23 mouse cellular contexts compared by ENCODE assay signal in the genomic region with DNA sequence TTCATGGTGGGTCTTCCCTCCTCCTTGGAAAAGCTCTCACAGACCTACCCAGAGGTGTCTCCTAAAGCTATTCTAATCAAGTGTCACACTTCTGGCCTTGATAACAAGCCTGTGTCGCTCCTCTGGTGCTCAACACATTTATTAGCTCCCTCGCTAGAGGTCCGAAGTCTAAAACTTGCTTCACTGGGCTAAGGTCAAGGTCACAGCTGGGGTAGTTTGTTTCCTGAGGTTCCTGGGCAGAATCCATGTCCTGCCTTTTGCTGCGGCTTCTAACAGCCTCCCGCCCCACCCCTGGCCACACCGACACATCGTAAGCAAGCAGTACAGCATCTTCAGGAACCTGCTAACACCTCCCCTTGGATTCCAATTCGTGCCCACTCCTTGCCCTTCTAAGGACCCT. TPM values are rescaled to one million over a fixed set of nuclear protein-coding genes. Genes with fewer than 3 reads are reported as not detected.
DNase-seq lines count a peak whose midpoint lies in the region; ATAC-seq and TF ChIP-seq lines count a peak whose summit lies in the region.
"Had no signal": no experiment of that assay in that cellular context is flagged by ENCODE, and none has a peak within 500 bp of the region (broad histone marks: within the 10 kb centered on the region; RNA-seq: fewer than 3 reads in every experiment).

No protein-coding gene starts in this region.

- H3K4me2 ChIP-seq in liver, embryonic 13.5 days = peak overlapping the region; percentile 94
- peak overlapping the region; percentile 82 for H3K4me2 ChIP-seq in liver, postnatal 0 days (ENCODE audit: low read depth, low read length)
- no peak overlapping the region for H3K4me2 ChIP-seq in forebrain, embryonic 11.5 days (ENCODE audit: low read depth, low read length, severe bottlenecking)
- H3K4me2 ChIP-seq: heart, embryonic 15.5 days; hindbrain, embryonic 13.5 days had no signal

- DNase-seq in liver, adult 2 months (ENCODE audit: extremely low read depth, low read depth, low spot score) = peak; percentile 91
- no peak for DNase-seq in liver
- DNase-seq in liver, embryonic 13.5 days = no peak
- DNase-seq in liver, postnatal 0 days = peak; percentile 62
- no peak for DNase-seq in forebrain, embryonic 11.5 days (ENCODE audit: low spot score)
- DNase-seq in testis, postnatal 10 days (ENCODE audit: low spot score) = no peak
- DNase-seq: adrenal gland, postnatal 10 days; B cell, adult 2 months; cerebellum, adult 11 months; cerebellum, adult 8-10 months; cerebellum, postnatal 25 days; gastrocnemius, postnatal 36 days; heart, adult 11 months; heart, postnatal 14 days had no signal

- H3K27ac ChIP-seq in liver, adult 2 months (replicated peaks; ENCODE audit: insufficient read depth, low read depth, low read length) = peak overlapping the region; percentile 84
- peak overlapping the region; percentile 100 for H3K27ac ChIP-seq in liver, embryonic 13.5 days
- peak overlapping the region; percentile 66 for H3K27ac ChIP-seq in liver, postnatal 0 days (ENCODE audit: low read depth)
- no peak overlapping the region for H3K27ac ChIP-seq in forebrain, embryonic 11.5 days (ENCODE audit: low read depth, low read length)
- H3K27ac ChIP-seq: embryonic facial prominence, embryonic 12.5 days; heart, embryonic 15.5 days; hindbrain, embryonic 13.5 days; hindbrain, postnatal 0 days had no signal

- H3K4me3 ChIP-seq in erythroblast, embryonic 14.5 days (replicated peaks) = peak overlapping the region; percentile 86
- H3K4me3 ChIP-seq in liver, adult 2 months (ENCODE audit: insufficient read depth, low read depth, low read length) = no peak overlapping the region
- H3K4me3 ChIP-seq in liver, embryonic 13.5 days (replicated peaks) = peak overlapping the region; percentile 87
- 0 out of 2 replicates have a peak overlapping the region, but pooled peaks have one; percentile 6 for H3K4me3 ChIP-seq in liver, postnatal 0 days (ENCODE audit: low read depth, low read length)
- H3K4me3 ChIP-seq in forebrain, embryonic 11.5 days (ENCODE audit: low read depth, low read length) = no peak overlapping the region
- H3K4me3 ChIP-seq: embryonic facial prominence, embryonic 12.5 days; heart, embryonic 15.5 days; hindbrain, embryonic 13.5 days had no signal

- no peaks in the 10 kb centered on the region for H3K9me3 ChIP-seq in erythroblast, embryonic 14.5 days (ENCODE audit: control insufficient read depth, low read length)
- H3K9me3 ChIP-seq in liver, embryonic 13.5 days (replicated peaks) = no peaks in the 10 kb centered on the region
- H3K9me3 ChIP-seq in liver, postnatal 0 days (ENCODE audit: low read length) = no peaks in the 10 kb centered on the region
- H3K9me3 ChIP-seq in forebrain, embryonic 11.5 days (ENCODE audit: control insufficient read depth, low read length) = no peaks in the 10 kb centered on the region
- H3K9me3 ChIP-seq: embryonic facial prominence, embryonic 12.5 days; G1E; heart, embryonic 15.5 days; hindbrain, embryonic 13.5 days had no signal

- no peak for ATAC-seq in erythroblast, adult 5-6 weeks (replicated peaks; ENCODE audit: low FRiP score, poor library complexity, severe bottlenecking)
- ATAC-seq in liver, embryonic 13.5 days (ENCODE audit: low read depth) = no peak
- ATAC-seq in liver, postnatal 0 days = no peak; the same call in 1 of the 2 replicates
- ATAC-seq in forebrain, embryonic 11.5 days (replicated peaks; ENCODE audit: low FRiP score) = no peak
- ATAC-seq: CD4-positive, CD25-positive, alpha-beta regulatory T cell, adult 4 months; forebrain, embryonic 14.5 days; hindbrain, postnatal 0 days had no signal

- H3K27me3 ChIP-seq in erythroblast, embryonic 14.5 days (ENCODE audit: control insufficient read depth) = no peaks in the 10 kb centered on the region
- no peaks in the 10 kb centered on the region for H3K27me3 ChIP-seq in liver, adult 2 months (ENCODE audit: control insufficient read depth, insufficient read depth, low read length)
- H3K27me3 ChIP-seq in liver, embryonic 13.5 days = no peaks in the 10 kb centered on the region
- no peaks in the 10 kb centered on the region for H3K27me3 ChIP-seq in liver, postnatal 0 days (ENCODE audit: insufficient read depth, low read length)
- H3K27me3 ChIP-seq in forebrain, embryonic 11.5 days (ENCODE audit: control insufficient read depth, insufficient read depth, low read length) = no peaks in the 10 kb centered on the region
- H3K27me3 ChIP-seq: embryonic facial prominence, embryonic 12.5 days; heart, embryonic 15.5 days; hindbrain, embryonic 13.5 days had no signal

- TF ChIP-seq POLR2A in liver, adult 2 months (IDR thresholded peaks at IDR 0.05; ENCODE audit: extremely low read depth, insufficient read depth, low read length) = no peak

- H3K9ac ChIP-seq in liver, adult 2 months (ENCODE audit: low read depth, low read length) = peak overlapping the region; percentile 13; the same call in 1 of the 2 replicates
- H3K9ac ChIP-seq in liver, embryonic 13.5 days = peak overlapping the region; percentile 97
- no peak overlapping the region for H3K9ac ChIP-seq in liver, postnatal 0 days (replicated peaks)
- H3K9ac ChIP-seq in forebrain, embryonic 11.5 days (ENCODE audit: low read length) = no peak overlapping the region
- H3K9ac ChIP-seq: embryonic facial prominence, embryonic 12.5 days; heart, embryonic 15.5 days; hindbrain, embryonic 13.5 days had no signal

- peaks cover 96% of the 10 kb centered on the region for H3K36me3 ChIP-seq in erythroblast, embryonic 14.5 days (ENCODE audit: control insufficient read depth)
- peaks cover 11% of the 10 kb centered on the region; the same call in 1 of the 2 replicates for H3K36me3 ChIP-seq in liver, adult 2 months (ENCODE audit: control insufficient read depth, insufficient read depth, low read length)
- H3K36me3 ChIP-seq in liver, embryonic 13.5 days = peaks cover 77% of the 10 kb centered on the region
- H3K36me3 ChIP-seq in liver, postnatal 0 days (replicated peaks; ENCODE audit: insufficient read depth, low read length) = peaks cover 49% of the 10 kb centered on the region
- H3K36me3 ChIP-seq in forebrain, embryonic 11.5 days (ENCODE audit: control insufficient read depth, insufficient read depth, low read length) = peaks cover under 1% of the 10 kb centered on the region; the same call in 1 of the 2 replicates

- TF ChIP-seq EP300 in liver, postnatal 0 days (IDR thresholded peaks at IDR 0.05; ENCODE audit: low read depth) = no peak

- 20% methylated on average over 8 of the region's 8 CpGs for WGBS in liver, adult 2 months
- WGBS in liver, embryonic 13.5 days (ENCODE audit: insufficient replicate concordance) = 64% methylated on average over 8 of the region's 8 CpGs
- WGBS in liver, postnatal 0 days (ENCODE audit: insufficient replicate concordance) = 65% methylated on average over 8 of the region's 8 CpGs
- 80% methylated on average over 8 of the region's 8 CpGs for WGBS in forebrain, embryonic 11.5 days

- H3K4me1 ChIP-seq in erythroblast, embryonic 14.5 days (ENCODE audit: control insufficient read depth) = peaks cover 70% of the 10 kb centered on the region
- H3K4me1 ChIP-seq in liver, adult 2 months (ENCODE audit: control insufficient read depth, insufficient read depth, low read length) = peaks cover 40% of the 10 kb centered on the region
- peaks cover 71% of the 10 kb centered on the region for H3K4me1 ChIP-seq in liver, embryonic 13.5 days (replicated peaks)
- peaks cover 31% of the 10 kb centered on the region for H3K4me1 ChIP-seq in liver, postnatal 0 days (ENCODE audit: insufficient read depth)
- peaks cover 5% of the 10 kb centered on the region; the same call in 1 of the 2 replicates for H3K4me1 ChIP-seq in forebrain, embryonic 11.5 days (replicated peaks; ENCODE audit: control insufficient read depth, insufficient read depth, low read length)

- peaks cover 4% of the 10 kb centered on the region; the same call in 1 of the 2 replicates for H3K79me2 ChIP-seq in liver, adult 2 months (ENCODE audit: control insufficient read depth, insufficient read depth, low read length)

- TF ChIP-seq CTCF in liver, adult 2 months (IDR thresholded peaks at IDR 0.05; ENCODE audit: low read depth, low read length) = no peak
- no peak for TF ChIP-seq CTCF in liver, postnatal 0 days (IDR thresholded peaks at IDR 0.05; ENCODE audit: low read depth)

RNA-seq across cellular contexts. Expression of a gene that starts 5.4 kb away (rescaled TPM):
- 35.0 and 48.5 TPM in 2 replicates for polyA plus RNA-seq in erythroblast, embryonic 14.5 days (2012)
- total RNA-seq in erythroblast, adult 5-6 weeks (2015; ENCODE audit: low replicate concordance) = 102 and 114 TPM in 2 replicates
- 96.2 and 117 TPM in 2 replicates for total RNA-seq in erythroblast, adult 5-6 weeks (2017; ENCODE audit: low replicate concordance)
- total RNA-seq in liver, adult 2 months (2014; rRNA removed) = 27.0 and 35.5 TPM in 2 replicates
- polyA plus RNA-seq in liver, adult 2 months (2012; rRNA removed) = 62.1 and 87.1 TPM in 2 replicates
- 131 and 149 TPM in 2 replicates for polyA plus RNA-seq in liver, embryonic 13.5 days (2015; fragmentation: Nextera tagmentation; extraction: Ambion mirVana)
- 67.0 and 81.2 TPM in 2 replicates for polyA plus RNA-seq in liver, postnatal 0 days (2015; fragmentation: Nextera tagmentation; extraction: Ambion mirVana)
- 20.1 and 20.9 TPM in 2 replicates for polyA plus RNA-seq in forebrain, embryonic 11.5 days (2014; fragmentation: Nextera tagmentation; extraction: Ambion mirVana)

RNA-seq across cellular contexts. Expression of a gene that starts 19.6 kb away (rescaled TPM):
- polyA plus RNA-seq in erythroblast, embryonic 14.5 days (2012) = 5.1 and 10.9 TPM in 2 replicates
- 15.7 and 23.2 TPM in 2 replicates for total RNA-seq in erythroblast, adult 5-6 weeks (2015; ENCODE audit: low replicate concordance)
- 31.3 and 38.8 TPM in 2 replicates for total RNA-seq in erythroblast, adult 5-6 weeks (2017; ENCODE audit: low replicate concordance)
- total RNA-seq in liver, adult 2 months (2014; rRNA removed) = 0.28 and 1.5 TPM in 2 replicates
- 0.37 and 0.57 TPM in 2 replicates for polyA plus RNA-seq in liver, adult 2 months (2012; rRNA removed)
- 142 and 172 TPM in 2 replicates for polyA plus RNA-seq in liver, embryonic 13.5 days (2015; fragmentation: Nextera tagmentation; extraction: Ambion mirVana)
- 41.4 and 45.4 TPM in 2 replicates for polyA plus RNA-seq in liver, postnatal 0 days (2015; fragmentation: Nextera tagmentation; extraction: Ambion mirVana)
- polyA plus RNA-seq in forebrain, embryonic 11.5 days (2014; fragmentation: Nextera tagmentation; extraction: Ambion mirVana) = 192 and 193 TPM in 2 replicates

RNA-seq across cellular contexts. Expression of a gene that starts 19.7 kb away (rescaled TPM):
- polyA plus RNA-seq in erythroblast, embryonic 14.5 days (2012) = 0.76 and 1.7 TPM in 2 replicates
- total RNA-seq in erythroblast, adult 5-6 weeks (2015; ENCODE audit: low replicate concordance) = 5.6 and 10.0 TPM in 2 replicates
- 6.3 and 7.5 TPM in 2 replicates for total RNA-seq in erythroblast, adult 5-6 weeks (2017; ENCODE audit: low replicate concordance)
- 10.9 and 14.5 TPM in 2 replicates for total RNA-seq in liver, adult 2 months (2014; rRNA removed)
- polyA plus RNA-seq in liver, adult 2 months (2012; rRNA removed) = 27.8 and 30.8 TPM in 2 replicates
- 25.0 and 31.4 TPM in 2 replicates for polyA plus RNA-seq in liver, embryonic 13.5 days (2015; fragmentation: Nextera tagmentation; extraction: Ambion mirVana)
- 16.2 and 17.1 TPM in 2 replicates for polyA plus RNA-seq in liver, postnatal 0 days (2015; fragmentation: Nextera tagmentation; extraction: Ambion mirVana)
- 52.5 and 53.3 TPM in 2 replicates for polyA plus RNA-seq in forebrain, embryonic 11.5 days (2014; fragmentation: Nextera tagmentation; extraction: Ambion mirVana)

RNA-seq across cellular contexts. Expression of a gene that starts 42.8 kb away (rescaled TPM):
- polyA plus RNA-seq in erythroblast, embryonic 14.5 days (2012) = not detected in 2 replicates
- 1.0 and 2.5 TPM in 2 replicates for total RNA-seq in erythroblast, adult 5-6 weeks (2015; ENCODE audit: low replicate concordance)
- total RNA-seq in erythroblast, adult 5-6 weeks (2017; ENCODE audit: low replicate concordance) = 0.56 and 1.3 TPM in 2 replicates
- total RNA-seq in liver, adult 2 months (2014; rRNA removed) = not detected in 2 replicates
- not detected in 2 replicates for polyA plus RNA-seq in liver, adult 2 months (2012; rRNA removed)
- polyA plus RNA-seq in liver, embryonic 13.5 days (2015; fragmentation: Nextera tagmentation; extraction: Ambion mirVana) = 0.61 and 0.78 TPM in 2 replicates
- 0.59 and 0.72 TPM in 2 replicates for polyA plus RNA-seq in liver, postnatal 0 days (2015; fragmentation: Nextera tagmentation; extraction: Ambion mirVana)
- 0.47 TPM in 1 of 2 replicates, not detected in the other for polyA plus RNA-seq in forebrain, embryonic 11.5 days (2014; fragmentation: Nextera tagmentation; extraction: Ambion mirVana)

Comparison
In these comparisons a context has a peak if more than half of its experiments do, and no peak if none do; other contexts are left out.
1. H3K4me3 ChIP-seq: peak in erythroblast, embryonic 14.5 days (single experiment), liver, embryonic 13.5 days (single experiment) and liver, postnatal 0 days (single experiment); none in liver, adult 2 months (single experiment) and forebrain, embryonic 11.5 days (single experiment).
2. DNase-seq: peak in liver, adult 2 months (single experiment) and liver, postnatal 0 days (single experiment); none in liver (single experiment), liver, embryonic 13.5 days (single experiment), forebrain, embryonic 11.5 days (single experiment) and testis, postnatal 10 days (single experiment).
3. H3K9ac ChIP-seq: peak in liver, adult 2 months (single experiment) and liver, embryonic 13.5 days (single experiment); none in liver, postnatal 0 days (single experiment) and forebrain, embryonic 11.5 days (single experiment).